Mouse (Mus musculus) hindbrain, embryonic 11.5 days (tissue): ENCODE results near the gene Ralgapa2. TPM values are rescaled to one million over a fixed set of nuclear protein-coding genes. Genes with fewer than 3 reads are reported as not detected.

Experiments
- ATAC-seq: fragments of 200-750 bp; cut with Nextera tagmentation; 2 replicates; pipeline ENCODE4 v1.8.0; 2017; ENCODE audit warnings: mild to moderate bottlenecking, moderate TSS enrichment, moderate library complexity; ENCODE audit not compliant: low FRiP score
- DNase-seq: peaks from one replicate; pipeline ENCODE4 v3.0.0-alpha.2; 2015; ENCODE audit warnings: low spot score
- H3K27ac ChIP-seq: fragments of 300-500 bp; sonication (generic); 2 replicates; pipeline ENCODE4 v1.5.1; 2014; ENCODE audit warnings: mild to moderate bottlenecking, low read depth, low read length
- H3K27me3 ChIP-seq: fragments of 300-500 bp; sonication (generic); 2 replicates; pipeline ENCODE4 v1.6.1; 2014; ENCODE audit warnings: mild to moderate bottlenecking, low read length, moderate library complexity, mixed read lengths; ENCODE audit not compliant: control insufficient read depth, insufficient read depth
- H3K36me3 ChIP-seq: fragments of 300-500 bp; sonication (generic); 2 replicates; pipeline ENCODE4 v1.6.1; 2014; ENCODE audit warnings: mild to moderate bottlenecking, low read length, moderate library complexity, mixed read lengths; ENCODE audit not compliant: control insufficient read depth, insufficient read depth
- H3K4me1 ChIP-seq: fragments of 300-500 bp; sonication (generic); replicated peaks from 2 replicates; pipeline ENCODE4 v1.6.1; 2014; ENCODE audit warnings: low read length, mixed read lengths; ENCODE audit not compliant: control insufficient read depth, insufficient read depth
- H3K4me2 ChIP-seq: fragments of 300-500 bp; sonication (generic); replicated peaks from 2 replicates; pipeline ENCODE4 v1.6.1; 2014; ENCODE audit warnings: mild to moderate bottlenecking, low read depth, low read length
- H3K4me3 ChIP-seq: fragments of 300-500 bp; sonication (generic); 2 replicates; pipeline ENCODE4 v1.5.1; 2014; ENCODE audit warnings: low read depth, low read length
- H3K9ac ChIP-seq: fragments of 300-500 bp; sonication (generic); 2 replicates; pipeline ENCODE4 v1.6.1; 2014; ENCODE audit warnings: low read depth, low read length
- H3K9me3 ChIP-seq: fragments of 300-500 bp; sonication (generic); 2 replicates; pipeline ENCODE4 v1.6.1; 2016; ENCODE audit warnings: low read length; ENCODE audit not compliant: control insufficient read depth
- WGBS: fragments of 180-500 bp; shearing (Covaris S2); extraction: QIAGEN DNeasy Blood & Tissue Kit; methylation state at CpG from one replicate; pipeline ENCODE4 v1.1.7; 2014; 5-methylcytosine and 5-hydroxymethylcytosine counted together
- polyA plus RNA-seq: library from polyadenylated mRNA; unstranded; fragments of >200 nt; fragmentation: Nextera tagmentation; extraction: Ambion mirVana; gene quantifications from 2 replicates; pipeline ENCODE4 v1.2.1, GENCODE M21; 2014

Gene Ralgapa2
- polyA plus RNA-seq, 1 experiment from 2014 or later = 13.6 TPM

GRCm38 (mm10) chr2:146491830-146492610 is 20.1 kb downstream of the Ralgapa2 start:
- H3K4me2 ChIP-seq = no peak overlapping the region
- H3K36me3 ChIP-seq = no peaks in the 10 kb centered on the region
- H3K9ac ChIP-seq = no peak overlapping the region
- H3K9me3 ChIP-seq = no peaks in the 10 kb centered on the region
- H3K27ac ChIP-seq = no peak overlapping the region
- no peak for DNase-seq
- no peaks in the 10 kb centered on the region for H3K27me3 ChIP-seq
- H3K4me3 ChIP-seq = no peak overlapping the region
- 92% methylated on average over 5 of the region's 5 CpGs for WGBS
- no peaks in the 10 kb centered on the region for H3K4me1 ChIP-seq
- no peak for ATAC-seq

- ATAC-seq = no peak
- WGBS = 92% methylated on average over 1 of the region's 1 CpGs
- H3K4me2 ChIP-seq = no peak overlapping the region
These were observed 21.2 kb downstream of the Ralgapa2 start for GRCm38 (mm10) chr2:146490926-146491325.

GRCm38 (mm10) chr2:146488291-146488690 is 23.9 kb downstream of the Ralgapa2 start:
- no peaks in the 10 kb centered on the region for H3K36me3 ChIP-seq
- DNase-seq = no peak
- WGBS = 93% methylated on average over 3 of the region's 3 CpGs
- no peaks in the 10 kb centered on the region for H3K27me3 ChIP-seq
- no peak overlapping the region for H3K27ac ChIP-seq
- no peaks in the 10 kb centered on the region for H3K9me3 ChIP-seq
- ATAC-seq = no peak
- no peaks in the 10 kb centered on the region for H3K4me1 ChIP-seq
- no peak overlapping the region for H3K4me2 ChIP-seq
- H3K4me3 ChIP-seq = no peak overlapping the region
- H3K9ac ChIP-seq = no peak overlapping the region

More at GRCm38 (mm10) chr2:146490926-146491325, 21.2 kb downstream of the Ralgapa2 start:
- no peak overlapping the region for H3K27ac ChIP-seq
- H3K9ac ChIP-seq = no peak overlapping the region
- H3K4me3 ChIP-seq = no peak overlapping the region
- no peaks in the 10 kb centered on the region for H3K9me3 ChIP-seq
- H3K36me3 ChIP-seq = no peaks in the 10 kb centered on the region
- H3K27me3 ChIP-seq = no peaks in the 10 kb centered on the region
- DNase-seq = no peak
- H3K4me1 ChIP-seq = no peaks in the 10 kb centered on the region

- Histone ChIP-seq H3K4me2 (no peak overlapping the region), H3K36me3 (no peaks in the 10 kb centered on the region), H3K4me1 (no peaks in the 10 kb centered on the region), H3K27ac (no peak overlapping the region), H3K9me3 (no peaks in the 10 kb centered on the region), H3K27me3 (no peaks in the 10 kb centered on the region), H3K4me3 (no peak overlapping the region), H3K9ac (no peak overlapping the region)
- ATAC-seq (no peak), DNase-seq (no peak)
These were observed 29.3 kb downstream of the Ralgapa2 start for GRCm38 (mm10) chr2:146482859-146483258.

GRCm38 (mm10) chr2:146477491-146477890 is 34.7 kb downstream of the Ralgapa2 start:
- Histone ChIP-seq H3K4me1 (no peaks in the 10 kb centered on the region), H3K27ac (no peak overlapping the region), H3K4me3 (no peak overlapping the region), H3K36me3 (no peaks in the 10 kb centered on the region), H3K4me2 (no peak overlapping the region), H3K9me3 (no peaks in the 10 kb centered on the region), H3K27me3 (no peaks in the 10 kb centered on the region), H3K9ac (no peak overlapping the region)
- 97% methylated on average over 4 of the region's 4 CpGs for WGBS
- DNase-seq = no peak
- ATAC-seq = no peak

GRCm38 (mm10) chr2:146476428-146476972 is 35.6 kb downstream of the Ralgapa2 start:
- H3K27ac ChIP-seq = no peak overlapping the region
- no peaks in the 10 kb centered on the region for H3K27me3 ChIP-seq
- no peaks in the 10 kb centered on the region for H3K4me1 ChIP-seq
- no peak for ATAC-seq
- 88% methylated on average over 6 of the region's 6 CpGs for whole genome bisulfite sequencing
- no peaks in the 10 kb centered on the region for H3K36me3 ChIP-seq
- H3K4me2 ChIP-seq = no peak overlapping the region
- no peaks in the 10 kb centered on the region for H3K9me3 ChIP-seq
- H3K9ac ChIP-seq = no peak overlapping the region
- no peak for DNase-seq
- H3K4me3 ChIP-seq = no peak overlapping the region

- no peak for DNase-seq
- H3K4me1 ChIP-seq = no peaks in the 10 kb centered on the region
- no peak overlapping the region for H3K4me3 ChIP-seq
- ATAC-seq = no peak
- H3K36me3 ChIP-seq = no peaks in the 10 kb centered on the region
- H3K9ac ChIP-seq = no peak overlapping the region
- H3K27me3 ChIP-seq = no peaks in the 10 kb centered on the region
- H3K4me2 ChIP-seq = no peak overlapping the region
- H3K27ac ChIP-seq = no peak overlapping the region
- H3K9me3 ChIP-seq = no peaks in the 10 kb centered on the region
These were observed 36.1 kb downstream of the Ralgapa2 start for GRCm38 (mm10) chr2:146476001-146476400.

- DNase-seq (no peak), ATAC-seq (no peak)
- Histone ChIP-seq H3K9me3 (no peaks in the 10 kb centered on the region), H3K4me2 (no peak overlapping the region), H3K27ac (no peak overlapping the region), H3K4me3 (no peak overlapping the region), H3K27me3 (no peaks in the 10 kb centered on the region), H3K9ac (no peak overlapping the region), H3K36me3 (no peaks in the 10 kb centered on the region), H3K4me1 (no peaks in the 10 kb centered on the region)
- WGBS = 84% methylated on average over 5 of the region's 5 CpGs
These were observed 41.2 kb downstream of the Ralgapa2 start for GRCm38 (mm10) chr2:146470947-146471346.
